Mouse (Mus musculus) naive thymus-derived CD4-positive, alpha-beta T cell, adult 2 months (primary cell): ENCODE results near the gene Gm3020.
"Not testable (repeated sequence)": the region's sequence is repeated elsewhere in the genome, so short reads cannot be mapped to it uniquely, and the experiment has no call there.

Experiments used
- DNase-seq: peaks from one replicate; pipeline ENCODE4 v3.0.0-alpha.2; 2011; ENCODE audit warnings: low read depth

Gm3020 gene

DNA sequence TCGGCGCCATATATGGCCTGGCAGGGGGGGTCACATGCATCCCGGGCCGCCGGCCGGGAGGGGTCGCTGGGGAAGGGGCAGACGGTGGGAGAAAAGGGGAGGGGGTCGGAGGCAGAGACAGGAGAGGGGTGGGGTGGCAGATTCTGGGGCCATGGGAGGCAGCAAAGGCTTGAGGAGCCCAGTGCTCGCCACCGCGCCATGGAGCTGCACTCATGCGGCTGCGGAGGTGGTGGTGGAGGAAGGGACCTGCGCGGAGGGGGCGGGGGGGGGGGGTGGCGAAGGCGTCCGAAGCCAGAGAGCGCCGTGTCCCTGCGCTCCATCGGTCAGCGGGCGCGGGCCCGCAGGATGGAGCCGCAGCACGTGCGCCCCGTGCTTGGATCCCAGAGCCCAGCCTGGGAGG lies at the start of gene Gm3020:
TSS of gene Gm3020 (plus strand) at position 301 of the 400 bp plus-strand sequence.
- DNase-seq: not testable (repeated sequence)

DNA sequence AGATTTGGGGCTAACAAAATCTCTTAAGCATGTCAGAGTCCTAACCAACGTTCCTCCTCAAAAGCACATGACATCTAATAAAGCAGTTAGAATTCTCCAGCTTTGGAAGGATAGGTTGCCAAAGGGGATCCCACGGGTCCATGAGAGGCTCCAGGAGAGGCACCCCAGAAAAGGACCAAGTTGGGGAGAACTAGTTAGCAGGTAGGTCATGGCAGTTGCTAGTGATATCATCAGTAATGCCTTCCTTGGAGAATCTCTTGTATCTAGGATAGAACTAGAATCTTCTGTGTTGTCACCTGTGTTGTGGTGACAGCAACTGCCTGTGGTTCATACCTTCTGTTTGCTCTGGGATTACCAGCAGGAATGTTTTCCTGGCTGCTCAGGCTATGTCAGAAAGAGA lies 17.6 kb upstream of the Gm3020 start, which contains the start of gene Gm3012:
TSS of gene Gm3012 (plus strand) at position 301 of the 400 bp plus-strand sequence.
- not testable (repeated sequence) for DNase-seq

GRCm38 (mm10) chr14:3688483-3688882 lies 36.7 kb downstream of the Gm3020 start, which contains the start of gene Gm3043:
TSS of gene Gm3043 (plus strand) at chr14:3688783.
- DNase-seq: not testable (repeated sequence)
